Mouse (Mus musculus) neural tube, embryonic 15.5 days (tissue): Measurements from ENCODE around the gene Plekhg5. TPM values are rescaled to one million over a fixed set of nuclear protein-coding genes. Genes with fewer than 3 reads are reported as not detected.

Source experiments
- ATAC-seq: fragments of 200-750 bp; cut with Nextera tagmentation; 2 replicates; pipeline ENCODE4 v1.8.0; 2017; ENCODE audit warnings: mild to moderate bottlenecking, moderate TSS enrichment, moderate library complexity; ENCODE audit not compliant: low FRiP score
- H3K27ac ChIP-seq: fragments of 300-500 bp; sonication (generic); replicated peaks from 2 replicates; pipeline ENCODE4 v1.5.1; 2015; ENCODE audit warnings: mild to moderate bottlenecking, inconsistent platforms
- H3K27me3 ChIP-seq: fragments of 300-500 bp; sonication (generic); replicated peaks from 2 replicates; pipeline ENCODE4 v1.6.1; 2015; ENCODE audit warnings: inconsistent platforms
- H3K36me3 ChIP-seq: fragments of 300-500 bp; sonication (generic); 2 replicates; pipeline ENCODE4 v1.6.1; 2015; ENCODE audit warnings: inconsistent platforms
- H3K4me1 ChIP-seq: fragments of 300-500 bp; sonication (generic); 2 replicates; pipeline ENCODE4 v1.6.1; 2015; ENCODE audit warnings: inconsistent platforms
- H3K4me2 ChIP-seq: fragments of 300-500 bp; sonication (generic); 2 replicates; pipeline ENCODE4 v1.6.1; 2015; ENCODE audit warnings: inconsistent platforms, mild to moderate bottlenecking, moderate library complexity
- H3K4me3 ChIP-seq: fragments of 300-500 bp; sonication (generic); replicated peaks from 2 replicates; pipeline ENCODE4 v1.5.1; 2015; ENCODE audit warnings: mild to moderate bottlenecking, inconsistent platforms
- H3K9ac ChIP-seq: fragments of 300-500 bp; sonication (generic); replicated peaks from 2 replicates; pipeline ENCODE4 v1.6.1; 2015; ENCODE audit warnings: mild to moderate bottlenecking, inconsistent platforms
- H3K9me3 ChIP-seq: fragments of 300-500 bp; sonication (generic); replicated peaks from 2 replicates; pipeline ENCODE4 v1.6.1; 2016; ENCODE audit warnings: inconsistent platforms
- WGBS: fragments of 180-500 bp; shearing (Covaris S2); methylation state at CpG from one replicate; pipeline ENCODE4 v1.1.7; 2015; ENCODE audit warnings: mixed read lengths; 5-methylcytosine and 5-hydroxymethylcytosine counted together
- polyA plus RNA-seq: library from polyadenylated mRNA; unstranded; fragments of >200 nt; fragmentation: Nextera tagmentation; extraction: Ambion mirVana; gene quantifications from 2 replicates; pipeline ENCODE4 v1.2.1, GENCODE M21; 2015

Plekhg5 gene
- polyA plus RNA-seq, 1 experiment from 2014 or later, result 13.6 TPM

DNA sequence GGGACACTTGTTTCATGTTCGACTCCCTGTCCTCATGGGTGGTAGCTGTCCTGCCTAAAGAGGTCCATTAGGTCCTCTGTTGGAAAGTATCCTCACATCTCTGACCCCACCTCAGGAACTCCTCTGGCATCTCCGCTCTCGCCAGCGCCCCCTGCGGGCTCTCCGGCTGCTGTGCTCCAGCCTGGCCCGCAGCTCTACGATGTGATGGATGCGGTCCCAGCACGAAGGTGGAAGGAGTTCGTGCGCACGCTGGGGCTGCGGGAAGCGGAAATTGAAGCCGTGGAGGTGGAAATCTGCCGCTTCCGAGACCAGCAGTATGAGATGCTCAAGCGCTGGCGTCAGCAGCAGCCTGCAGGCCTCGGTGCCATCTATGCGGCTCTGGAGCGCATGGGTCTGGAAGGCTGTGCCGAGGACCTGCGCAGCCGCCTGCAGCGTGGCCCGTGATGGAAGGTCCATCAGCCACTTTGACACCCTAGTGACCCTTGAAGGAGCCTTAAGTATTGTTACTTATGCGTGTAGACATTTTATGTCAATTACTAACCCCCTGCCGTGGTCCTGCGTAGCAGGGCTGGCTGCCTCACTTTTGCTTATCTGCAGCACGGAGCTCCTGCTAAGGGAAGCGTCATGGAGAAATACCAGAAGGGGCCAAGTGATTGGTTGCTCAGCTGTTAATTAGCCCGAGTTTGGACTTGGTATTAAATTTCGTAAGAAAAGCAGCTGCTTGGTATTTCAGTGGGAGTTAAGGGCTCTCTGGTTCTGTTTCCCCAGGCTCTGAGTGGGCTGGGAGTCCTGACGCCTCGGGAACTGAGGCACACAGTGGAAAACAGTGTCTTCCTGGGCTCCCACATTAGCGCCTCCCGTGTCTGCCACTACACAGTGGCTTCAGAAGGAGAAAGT lies 47.3 kb downstream of the Plekhg5 start:
- 5% methylated on average over 39 of the region's 39 CpGs for WGBS
- Histone ChIP-seq H3K27ac (no peak overlapping the region), H3K4me2 (peak overlapping the region; percentile 46), H3K4me1 (peaks cover 33% of the 10 kb centered on the region), H3K4me3 (peak overlapping the region; percentile 18), H3K9me3 (no peaks in the 10 kb centered on the region), H3K27me3 (peaks cover 99% of the 10 kb centered on the region), H3K36me3 (no peaks in the 10 kb centered on the region), H3K9ac (no peak overlapping the region)
- ATAC-seq, result no peak

GRCm38 (mm10) chr4:152120311-152121182 lies 48.2 kb downstream of the Plekhg5 start:
- Histone ChIP-seq H3K9ac (no peak overlapping the region), H3K4me2 (peak overlapping the region; percentile 29), H3K36me3 (no peaks in the 10 kb centered on the region), H3K27me3 (peaks cover 99% of the 10 kb centered on the region), H3K4me1 (peaks cover 39% of the 10 kb centered on the region), H3K27ac (no peak overlapping the region), H3K4me3 (no peak overlapping the region; the same call in 1 of the 2 replicates), H3K9me3 (no peaks in the 10 kb centered on the region)
- ATAC-seq, result no peak
- 2% methylated on average over 31 of the region's 31 CpGs for WGBS

GRCm38 (mm10) chr4:152121183-152121505 lies 48.8 kb downstream of the Plekhg5 start:
- ATAC-seq, result no peak
- Histone ChIP-seq H3K4me3 (no peak overlapping the region; the same call in 1 of the 2 replicates), H3K9me3 (no peaks in the 10 kb centered on the region), H3K36me3 (no peaks in the 10 kb centered on the region), H3K4me2 (peak overlapping the region; percentile 29), H3K4me1 (peaks cover 39% of the 10 kb centered on the region), H3K9ac (no peak overlapping the region), H3K27me3 (peaks cover 99% of the 10 kb centered on the region), H3K27ac (no peak overlapping the region)
- WGBS, result 3% methylated on average over 12 of the region's 12 CpGs

DNA sequence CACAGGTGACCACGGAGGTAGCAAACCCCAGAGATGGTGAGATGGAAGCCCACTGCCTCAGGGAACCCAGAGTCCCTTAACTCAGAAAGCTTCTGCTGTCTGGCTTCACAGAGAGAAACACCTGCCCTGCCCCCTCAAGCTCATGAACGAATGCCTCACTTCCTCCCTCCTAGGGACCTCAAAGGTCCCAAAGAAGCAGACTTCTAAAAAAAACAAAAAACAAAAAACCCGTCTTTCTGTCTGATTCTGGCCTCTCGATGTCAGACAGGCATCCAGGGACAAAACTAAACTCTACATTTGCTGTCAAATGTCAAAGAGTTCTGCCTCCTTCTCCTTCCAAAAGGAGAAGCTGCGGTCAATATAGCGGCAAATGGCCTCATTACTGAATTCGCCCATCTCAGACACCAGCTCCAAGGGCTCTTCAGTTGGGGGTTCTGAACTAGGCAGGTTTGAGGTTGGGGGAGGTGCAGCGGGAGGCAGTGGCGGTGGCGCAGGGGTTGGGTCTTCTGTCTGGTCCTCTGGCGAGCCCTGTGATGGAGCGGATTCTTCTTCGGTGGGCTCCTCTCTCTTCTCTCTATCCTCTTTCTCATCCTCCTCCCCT lies 52.2 kb downstream of the Plekhg5 start:
- H3K36me3 ChIP-seq, result no peaks in the 10 kb centered on the region
- peaks cover 40% of the 10 kb centered on the region for H3K4me1 ChIP-seq
- H3K27ac ChIP-seq, result no peak overlapping the region
- WGBS, result 9% methylated on average over 13 of the region's 13 CpGs
- H3K4me2 ChIP-seq, result no peak overlapping the region
- no peaks in the 10 kb centered on the region for H3K9me3 ChIP-seq
- H3K4me3 ChIP-seq, result no peak overlapping the region
- peaks cover 99% of the 10 kb centered on the region for H3K27me3 ChIP-seq
- no peak for ATAC-seq
- H3K9ac ChIP-seq, result no peak overlapping the region

- Histone ChIP-seq H3K4me2 (peak overlapping the region; percentile 53), H3K4me3 (peak overlapping the region; percentile 28), H3K27ac (no peak overlapping the region), H3K4me1 (peaks cover 32% of the 10 kb centered on the region), H3K36me3 (no peaks in the 10 kb centered on the region), H3K9ac (peak overlapping the region; percentile 28; the same call in 1 of the 2 replicates), H3K27me3 (peaks cover 99% of the 10 kb centered on the region), H3K9me3 (no peaks in the 10 kb centered on the region)
- WGBS, result 5% methylated on average over 56 of the region's 56 CpGs
- ATAC-seq, result no peak
Measured at GRCm38 (mm10) chr4:152125161-152126025, 53.1 kb downstream of the Plekhg5 start.

DNA sequence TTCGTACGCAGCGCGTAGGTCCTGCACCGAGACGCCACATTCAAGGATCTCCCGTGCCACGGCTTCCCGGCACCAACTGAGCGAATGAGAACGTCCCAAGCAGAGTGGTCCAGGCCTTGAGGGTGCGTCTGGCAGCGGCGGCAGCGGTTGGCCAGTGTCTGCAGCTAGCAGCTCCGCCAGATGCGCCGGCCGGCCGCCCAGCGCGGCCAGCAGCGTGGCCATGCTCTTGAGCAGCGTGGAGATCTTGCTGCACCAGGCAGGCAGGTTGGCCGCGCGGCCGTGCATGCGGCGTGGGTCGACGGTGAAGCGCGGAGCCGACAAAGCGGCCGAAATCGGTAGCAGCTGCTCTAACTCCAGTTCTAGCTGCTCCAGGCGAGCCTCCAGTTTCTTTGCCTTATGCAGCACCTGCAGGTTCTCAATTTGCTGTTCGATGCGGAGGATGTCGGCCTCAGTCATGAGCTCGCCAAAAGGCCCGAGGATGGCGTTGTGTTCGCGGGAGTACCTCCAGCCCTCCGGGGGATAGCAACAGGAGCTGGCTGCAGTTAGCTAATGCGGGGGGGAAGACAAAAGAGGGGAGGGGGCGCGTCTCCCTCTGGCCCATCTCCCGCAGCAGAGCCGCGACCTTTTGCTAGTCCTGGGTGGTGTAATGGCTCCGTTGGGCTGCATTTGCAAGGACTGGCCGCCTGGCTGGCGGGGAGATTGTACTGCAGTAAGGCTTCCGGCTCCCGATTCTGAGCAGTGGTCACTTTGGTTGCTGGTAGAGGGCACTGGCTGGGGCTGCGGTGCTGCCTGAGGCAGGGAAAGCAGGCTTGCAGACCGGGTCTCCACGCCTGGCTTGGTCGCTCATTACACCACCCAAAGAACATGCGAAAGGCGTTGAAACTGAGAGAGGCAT lies 54.0 kb downstream of the Plekhg5 start:
- WGBS, result 3% methylated on average over 65 of the region's 65 CpGs
- Histone ChIP-seq H3K9me3 (no peaks in the 10 kb centered on the region), H3K4me3 (peak overlapping the region; percentile 28), H3K4me2 (peak overlapping the region; percentile 53), H3K9ac (peak overlapping the region; percentile 28), H3K27me3 (peaks cover 99% of the 10 kb centered on the region), H3K27ac (no peak overlapping the region), H3K36me3 (no peaks in the 10 kb centered on the region), H3K4me1 (peaks cover 32% of the 10 kb centered on the region)
- no peak for ATAC-seq

DNA sequence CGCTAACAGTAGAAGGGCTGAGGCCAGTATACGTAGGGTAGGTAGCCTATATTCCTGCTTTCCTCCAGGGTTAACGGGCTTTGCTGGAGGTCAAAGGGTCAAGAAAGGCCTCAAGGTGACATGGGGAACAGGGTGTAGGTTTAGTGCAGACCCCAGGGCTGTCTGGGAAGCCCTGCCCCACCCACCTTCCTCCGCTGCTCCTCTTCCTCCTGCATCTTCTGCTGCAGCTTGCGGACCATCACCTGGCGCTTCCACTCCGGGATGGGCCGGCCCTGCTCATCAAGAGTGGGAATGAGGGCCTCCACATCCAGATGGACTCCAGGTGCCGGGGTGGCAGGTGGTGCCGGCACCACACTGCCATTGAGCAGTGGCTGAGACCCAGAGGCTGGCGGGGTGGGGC lies 55.6 kb downstream of the Plekhg5 start:
- H3K9ac ChIP-seq, result no peak overlapping the region
- 85% methylated on average over 11 of the region's 11 CpGs for WGBS
- no peaks in the 10 kb centered on the region for H3K9me3 ChIP-seq
- H3K4me1 ChIP-seq, result peaks cover 42% of the 10 kb centered on the region
- H3K27ac ChIP-seq, result no peak overlapping the region
- no peak overlapping the region for H3K4me3 ChIP-seq
- H3K27me3 ChIP-seq, result peaks cover 99% of the 10 kb centered on the region
- no peak for ATAC-seq
- no peak overlapping the region for H3K4me2 ChIP-seq
- no peaks in the 10 kb centered on the region for H3K36me3 ChIP-seq

- H3K9ac ChIP-seq, result no peak overlapping the region
- no peak for ATAC-seq
- 55% methylated on average over 5 of the region's 5 CpGs for WGBS
- no peak overlapping the region for H3K4me3 ChIP-seq
- H3K27me3 ChIP-seq, result peaks cover 99% of the 10 kb centered on the region
- H3K36me3 ChIP-seq, result no peaks in the 10 kb centered on the region
- no peaks in the 10 kb centered on the region for H3K9me3 ChIP-seq
- H3K4me2 ChIP-seq, result no peak overlapping the region
- H3K4me1 ChIP-seq, result peaks cover 42% of the 10 kb centered on the region
- no peak overlapping the region for H3K27ac ChIP-seq
Measured at GRCm38 (mm10) chr4:152128784-152129183, 56.5 kb downstream of the Plekhg5 start.

DNA sequence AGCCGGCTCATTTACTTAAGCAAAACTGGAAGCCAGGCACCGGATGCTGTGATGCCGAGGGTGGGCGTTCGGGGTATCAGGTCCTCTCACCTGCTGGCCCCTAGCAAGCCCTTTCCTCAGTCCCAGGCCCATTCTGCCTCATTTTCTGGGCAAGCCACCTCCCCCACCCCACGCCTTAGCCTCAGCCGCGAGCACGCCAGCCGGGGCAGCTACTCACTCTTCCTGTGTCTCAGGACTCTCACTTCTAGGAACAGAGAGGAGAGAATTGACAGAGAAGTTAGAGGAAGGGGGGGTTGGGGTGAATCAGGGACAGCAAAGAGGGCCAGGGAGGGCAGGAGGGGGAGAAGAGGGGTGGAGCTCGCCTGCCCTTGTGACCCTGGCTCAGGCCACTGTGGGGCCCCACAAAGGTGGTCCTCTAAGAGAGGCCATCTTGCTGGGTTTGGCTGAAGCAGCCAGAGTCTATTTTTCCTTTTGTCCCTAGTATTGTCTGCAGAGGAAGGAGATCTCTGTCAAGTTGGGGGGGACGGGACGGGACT lies 57.2 kb downstream of the Plekhg5 start:
- no peak overlapping the region for H3K9ac ChIP-seq
- WGBS, result 24% methylated on average over 13 of the region's 13 CpGs
- peaks cover 42% of the 10 kb centered on the region for H3K4me1 ChIP-seq
- no peaks in the 10 kb centered on the region for H3K36me3 ChIP-seq
- no peak overlapping the region for H3K4me2 ChIP-seq
- ATAC-seq, result no peak
- H3K27ac ChIP-seq, result no peak overlapping the region
- H3K27me3 ChIP-seq, result peaks cover 99% of the 10 kb centered on the region
- H3K4me3 ChIP-seq, result no peak overlapping the region
- no peaks in the 10 kb centered on the region for H3K9me3 ChIP-seq
